Mouse (Mus musculus) skeletal muscle tissue, adult 2 months (tissue): ENCODE data around the gene Cspg4.
"Not testable (repeated sequence)": the region's sequence is repeated elsewhere in the genome, so short reads cannot be mapped to it uniquely, and the experiment has no call there.

ENCODE experiments used
- DNase-seq: peaks from one replicate; pipeline ENCODE4 v3.0.0-alpha.2; 2012; ENCODE audit warnings: low read depth, low spot score

The Cspg4 gene

DNA sequence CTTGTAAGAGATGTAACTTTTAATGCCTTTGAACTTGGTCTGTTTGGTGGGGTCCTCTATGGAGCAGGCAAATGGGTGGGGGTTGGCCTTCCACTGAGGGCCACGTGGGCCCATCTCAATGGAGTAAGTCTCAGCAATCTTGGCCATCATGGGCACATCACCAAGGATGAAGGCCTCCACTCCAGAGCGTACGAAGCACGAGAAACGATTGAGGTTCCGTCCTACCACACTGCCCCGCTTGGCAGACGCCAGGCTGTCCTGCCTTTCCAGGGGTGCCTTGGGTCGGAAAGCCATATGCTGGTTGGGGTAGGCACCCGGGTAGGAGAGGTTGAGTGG is 61.2 kb downstream of the Cspg4 start:
- no peak for DNase-seq

DNA sequence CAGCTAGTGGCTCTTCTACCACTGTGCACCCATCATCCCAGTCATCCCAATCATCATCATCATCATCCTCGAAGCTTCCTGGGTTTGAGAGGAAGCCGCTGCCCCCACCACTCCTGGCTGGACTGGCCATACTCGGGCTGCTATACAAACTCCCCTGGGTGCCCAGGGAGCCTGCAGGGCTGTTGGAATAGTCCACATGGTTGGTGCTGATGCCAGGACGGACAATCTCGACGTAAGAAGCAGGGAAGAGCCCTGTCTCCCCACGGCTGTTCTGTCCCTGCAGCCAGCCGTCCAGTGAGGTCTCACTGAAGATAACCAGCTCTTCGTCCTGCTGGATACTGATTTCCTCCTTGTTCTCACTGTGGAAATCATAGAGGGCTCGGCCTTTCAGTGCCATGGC is 61.6 kb downstream of the Cspg4 start:
- DNase-seq = no peak

DNA sequence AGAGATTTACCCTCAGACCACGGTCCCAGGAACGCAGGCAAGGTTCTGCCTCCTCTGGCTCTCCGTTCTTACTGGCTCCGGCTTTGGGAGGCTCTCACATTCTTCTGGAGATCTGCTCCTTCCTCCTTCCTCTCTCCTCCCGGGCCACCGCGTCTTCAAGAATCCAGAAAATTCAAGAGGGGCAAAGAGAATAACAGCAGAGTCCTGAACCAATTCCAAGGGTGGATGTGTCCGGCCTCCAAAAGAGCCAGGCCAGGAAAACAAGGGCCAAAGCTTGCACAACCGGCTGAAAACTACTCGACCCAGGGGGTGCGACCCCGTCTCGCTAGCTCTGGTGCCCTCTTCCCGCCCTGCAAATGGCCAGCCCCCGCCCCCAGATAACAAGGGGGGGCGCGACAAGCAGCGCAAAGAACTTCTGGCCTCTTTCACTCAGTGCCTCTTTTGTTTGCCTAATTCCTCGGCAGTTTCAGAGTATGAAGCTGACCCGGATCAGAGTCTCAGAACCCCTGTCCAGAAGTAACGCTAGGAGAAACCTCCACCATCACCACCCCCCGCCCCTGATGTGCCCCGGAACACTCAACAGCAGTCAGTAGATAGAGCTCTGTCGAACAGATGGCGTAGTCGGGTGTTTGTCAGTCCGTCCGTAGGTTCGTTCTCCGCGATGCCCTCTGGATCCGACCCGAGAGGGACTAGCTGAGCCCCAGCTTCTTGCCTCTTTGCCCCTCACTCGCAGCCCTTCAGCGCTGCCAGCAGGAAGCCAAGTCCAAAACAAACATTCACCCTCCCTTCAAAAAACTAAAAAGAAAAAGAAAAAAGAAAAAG is 62.6 kb downstream of the Cspg4 start:
- peak; percentile 58 for DNase-seq

DNA sequence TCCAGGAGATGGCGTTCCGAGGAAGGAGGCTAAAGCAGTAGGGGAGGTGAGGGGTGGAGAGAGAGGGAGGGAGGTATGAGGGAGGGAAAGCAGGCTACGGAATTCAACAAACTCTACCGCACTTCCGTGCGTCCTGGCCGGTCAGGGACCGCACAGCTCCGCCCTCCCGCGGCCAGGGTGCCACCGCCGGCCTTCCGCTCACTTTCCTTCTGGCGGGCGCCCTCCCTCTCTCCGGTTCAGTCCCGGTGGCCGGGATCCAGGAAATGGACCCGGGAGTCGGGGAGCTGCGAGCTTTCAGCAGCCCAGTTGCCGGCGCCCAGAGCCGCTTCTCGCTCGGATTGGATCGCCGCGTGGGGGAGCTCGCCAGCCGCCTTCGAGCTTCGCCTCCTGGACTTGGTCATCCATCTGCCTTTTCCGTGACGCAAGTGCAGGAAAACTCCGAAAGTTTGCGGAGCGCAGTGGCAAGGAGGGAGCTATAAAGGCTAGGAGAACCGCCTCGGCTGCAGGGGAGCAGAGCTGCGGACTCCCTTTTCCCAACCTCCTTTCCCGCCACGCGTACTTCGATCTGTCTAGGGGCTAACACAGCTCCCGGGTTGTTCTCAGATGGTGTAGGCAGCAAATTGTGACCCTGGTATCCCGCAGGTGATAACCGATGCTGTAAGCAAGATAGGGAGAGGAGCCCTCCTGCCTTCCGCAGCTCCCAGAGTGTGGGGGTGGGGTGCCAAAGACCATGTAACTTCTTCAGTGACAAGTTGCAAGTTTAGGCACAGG is 63.4 kb downstream of the Cspg4 start, which contains the start of gene Snx33:
Snx33 (minus strand) TSS at position 331 of the 771 bp plus-strand sequence.
- DNase-seq = peak; percentile 91

DNA sequence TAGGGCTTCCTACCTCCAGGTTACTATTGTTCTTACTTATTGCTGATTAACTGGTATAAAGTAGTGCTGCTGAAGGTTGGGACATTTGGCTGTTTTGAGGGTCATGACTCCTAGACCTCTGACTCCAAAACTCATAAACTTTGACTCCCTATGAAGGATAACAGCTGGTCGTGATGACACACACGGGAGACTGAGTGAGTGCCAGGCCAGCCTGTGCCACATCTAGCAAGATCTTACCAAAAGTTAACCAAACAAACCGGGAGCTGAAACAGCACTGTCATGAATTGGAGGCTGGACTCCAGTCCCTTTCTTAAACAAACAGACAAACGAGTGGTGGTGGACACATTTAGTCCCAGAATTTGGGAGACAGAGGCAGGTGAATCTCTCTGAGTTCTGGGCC is 64.7 kb downstream of the Cspg4 start:
- DNase-seq = no peak

DNA sequence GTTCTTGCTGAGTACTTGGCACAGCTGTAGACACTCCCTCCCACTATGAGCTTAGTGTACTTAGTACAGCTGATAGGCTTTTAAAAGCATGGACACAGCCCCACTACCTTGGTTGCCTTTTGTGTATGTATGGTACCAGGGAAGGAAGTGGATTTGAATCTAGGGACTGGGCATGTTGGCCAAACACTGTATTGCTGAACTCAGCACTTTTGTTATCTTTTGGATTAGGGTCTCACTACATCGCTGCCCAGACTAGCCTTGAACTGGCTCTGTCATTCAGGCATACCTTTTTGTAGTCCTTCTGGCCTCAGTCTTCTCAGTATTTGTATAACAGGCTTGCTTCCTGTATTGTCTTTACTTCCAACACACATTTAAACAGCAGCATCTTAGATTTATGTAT is 65.7 kb downstream of the Cspg4 start:
- DNase-seq = no peak

DNA sequence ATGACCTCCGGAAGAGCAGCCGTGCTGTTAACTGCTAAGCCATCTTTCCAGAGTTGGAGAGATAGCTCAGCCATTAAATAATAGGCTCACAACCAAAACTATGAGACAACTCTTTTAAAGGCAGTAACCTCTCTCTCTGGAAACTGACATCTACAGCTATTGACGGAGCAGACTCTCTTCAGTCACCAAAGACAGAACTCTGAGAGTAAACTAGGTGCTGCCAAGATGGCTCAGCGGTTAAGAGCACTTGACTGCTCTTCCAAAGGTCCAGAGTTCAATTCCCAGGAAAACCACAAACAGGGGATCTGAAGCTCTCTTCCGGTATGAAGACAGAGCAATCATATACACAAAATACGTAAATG is 72.0 kb downstream of the Cspg4 start:
- no peak for DNase-seq

DNA sequence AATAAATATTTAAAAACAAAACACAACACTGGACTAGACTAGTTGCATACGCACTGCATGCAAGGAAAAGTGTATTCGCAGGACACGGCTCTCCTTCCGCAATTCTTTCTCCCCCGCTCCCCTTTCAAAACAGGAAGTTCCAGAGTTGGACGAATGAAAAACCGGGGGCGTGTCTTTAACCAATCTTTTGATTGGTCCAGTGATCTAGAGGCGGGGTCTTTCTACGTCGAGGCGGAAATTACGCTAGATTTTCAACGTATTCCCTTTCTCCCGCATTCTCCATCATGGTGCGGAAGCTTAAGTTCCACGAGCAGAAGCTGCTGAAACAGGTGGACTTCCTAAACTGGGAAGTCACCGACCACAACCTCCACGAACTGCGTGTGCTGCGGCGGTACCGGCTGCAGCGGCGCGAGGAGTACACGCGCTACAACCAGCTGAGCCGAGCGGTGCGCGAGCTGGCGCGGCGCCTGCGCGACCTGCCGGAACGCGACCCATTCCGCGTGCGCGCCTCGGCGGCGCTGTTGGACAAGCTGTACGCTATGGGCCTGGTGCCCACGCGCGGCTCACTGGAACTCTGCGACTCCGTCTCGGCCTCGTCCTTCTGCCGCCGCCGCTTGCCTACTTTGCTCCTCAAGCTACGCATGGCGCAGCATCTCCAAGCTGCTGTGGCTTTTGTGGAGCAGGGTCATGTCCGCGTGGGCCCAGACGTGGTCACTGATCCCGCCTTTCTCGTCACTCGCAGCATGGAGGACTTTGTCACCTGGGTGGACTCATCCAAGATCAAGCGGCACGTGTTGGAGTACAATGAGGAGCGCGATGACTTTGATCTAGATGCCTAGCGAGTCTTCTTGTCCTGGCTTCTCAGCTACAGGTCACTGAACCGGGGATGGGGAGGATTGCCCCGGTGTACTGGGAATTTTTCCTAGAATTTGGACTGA is 72.7 kb downstream of the Cspg4 start, which contains the start of gene Imp3:
Imp3 (plus strand) TSS at position 253 of the 938 bp plus-strand sequence.
- peak; percentile 93 for DNase-seq

DNA sequence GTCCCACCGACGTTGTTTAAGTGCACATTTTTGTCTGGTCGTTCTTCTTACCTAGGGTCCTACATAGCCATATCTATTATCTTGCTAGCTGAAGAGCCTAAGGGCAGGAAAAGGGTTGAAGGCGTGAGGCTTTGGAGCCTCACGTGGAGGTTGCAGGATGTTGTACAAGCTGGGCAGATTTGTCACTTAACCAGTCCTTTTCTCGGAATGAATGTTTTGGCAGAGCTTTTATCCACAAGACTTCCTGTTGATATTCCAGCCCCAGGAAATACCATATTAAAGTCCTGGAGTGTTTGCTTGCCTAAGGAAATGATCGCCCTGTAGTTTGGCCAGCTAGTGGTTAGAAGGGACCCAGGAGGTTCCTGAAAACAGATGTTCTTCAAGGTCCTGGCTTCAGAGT is 73.5 kb downstream of the Cspg4 start:
- peak; percentile 46 for DNase-seq

DNA sequence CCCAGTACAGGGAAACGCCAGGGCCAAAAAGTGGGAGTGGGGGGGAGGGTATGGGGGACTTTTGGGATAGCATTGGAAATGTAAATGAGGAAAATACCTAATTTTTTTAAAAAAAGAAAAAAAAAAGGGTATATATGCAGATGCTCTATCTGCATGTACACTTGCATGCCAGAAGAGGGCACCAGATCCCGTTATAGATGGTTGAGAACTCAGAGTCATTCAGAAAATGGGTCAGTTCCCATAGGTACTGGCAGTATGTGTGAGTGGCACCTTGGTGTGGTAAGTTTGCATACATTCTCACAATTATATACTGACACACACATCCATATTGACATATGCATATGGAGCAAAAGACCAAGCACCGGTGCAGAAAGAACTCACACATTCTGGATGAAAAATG is 82.6 kb downstream of the Cspg4 start:
- not testable (repeated sequence) for DNase-seq

DNA sequence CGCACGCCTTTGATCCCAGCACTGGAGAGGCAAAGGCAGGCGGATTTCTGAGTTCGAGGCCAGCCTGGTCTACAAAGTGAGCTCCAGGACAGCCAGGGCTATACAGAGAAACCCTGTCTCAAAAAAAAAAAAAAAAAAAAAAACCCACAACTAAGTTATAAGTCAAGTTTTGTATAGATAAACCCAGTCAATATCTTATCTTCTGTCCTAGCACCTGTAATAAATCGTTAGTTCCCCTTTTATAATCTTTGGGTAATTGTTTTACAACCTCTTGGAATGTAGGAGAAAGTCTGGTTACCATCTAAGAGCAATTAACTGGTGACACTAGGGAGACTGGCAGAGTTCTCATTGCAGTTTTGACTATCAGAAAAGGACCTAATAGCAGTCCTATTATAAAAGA is 83.9 kb downstream of the Cspg4 start:
- not testable (repeated sequence) for DNase-seq
